Mouse (Mus musculus): ENCODE data around the gene Gm10722.
"Not testable (repeated sequence)": the region's sequence is repeated elsewhere in the genome, so short reads cannot be mapped to it uniquely, and the experiment has no call there.

DNA sequence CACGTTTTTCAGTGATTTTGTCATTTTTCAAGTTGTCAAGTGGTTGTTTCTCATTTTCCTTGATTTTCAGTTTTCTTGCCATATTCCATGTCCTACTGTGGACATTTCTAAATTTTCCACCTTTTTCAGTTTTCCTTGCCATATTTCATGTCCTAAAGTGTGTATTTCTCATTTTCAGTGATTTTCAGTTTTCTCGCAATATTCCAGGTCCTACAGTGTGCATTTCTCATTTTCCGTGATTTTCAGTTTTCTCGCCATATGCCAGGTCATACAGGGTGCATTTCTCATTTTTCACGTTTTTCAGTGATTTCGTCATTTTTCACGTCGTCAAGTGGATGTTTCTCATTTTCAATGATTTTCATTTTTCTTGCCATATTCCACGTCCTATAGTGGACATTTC is 18.2 kb downstream of the Gm10722 start:
- not testable (repeated sequence) for TF ChIP-seq CTCF, EP300 (IDR thresholded peaks at IDR 0.05; ENCODE audit: low read depth)

Data from heart, postnatal 0 days (tissue).